Mouse (Mus musculus) retina, postnatal 1 day (tissue): Measurements from ENCODE around the gene Mrpl52.

Experiments
- DNase-seq: peaks from one replicate; pipeline ENCODE4 v3.0.0-alpha.2; 2012

The Mrpl52 gene

DNA sequence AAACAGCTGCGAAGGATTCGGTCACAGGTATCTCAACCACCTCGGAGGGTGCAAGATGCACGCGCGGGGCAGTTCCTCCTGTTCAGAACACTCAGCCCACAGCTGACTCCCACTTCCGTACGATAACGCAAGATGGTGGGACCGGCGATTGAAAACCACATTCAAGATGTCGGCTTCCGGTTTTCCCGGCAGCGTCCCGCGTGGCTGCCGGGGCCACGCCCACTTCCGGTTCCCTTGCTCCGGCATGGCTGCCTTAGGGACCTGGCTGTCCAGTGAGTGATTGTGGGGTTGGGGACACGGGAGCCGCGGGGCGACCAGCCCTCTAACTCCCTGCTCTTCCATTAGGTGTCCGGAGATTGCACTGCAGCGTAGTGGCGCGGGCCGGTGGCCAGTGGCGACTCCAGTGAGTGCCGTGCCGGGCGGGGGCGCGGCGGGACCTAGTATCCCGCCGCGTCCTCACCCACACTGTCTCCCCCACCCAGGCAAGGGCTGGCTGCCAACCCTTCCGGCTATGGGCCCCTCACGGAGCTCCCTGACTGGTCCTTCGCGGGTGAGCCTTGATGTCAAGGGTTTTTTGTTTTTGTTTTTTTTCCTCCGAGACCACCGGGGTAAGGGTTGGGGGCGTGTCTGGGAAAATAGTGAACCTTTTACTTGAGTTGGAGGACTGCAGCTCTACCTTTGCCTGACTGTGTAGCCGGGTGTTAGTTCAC, at the start of gene Mrpl52:
Mrpl52 (plus strand) TSS at position 221 of the 710 bp plus-strand sequence.
- DNase-seq, result peak; percentile 96

DNA sequence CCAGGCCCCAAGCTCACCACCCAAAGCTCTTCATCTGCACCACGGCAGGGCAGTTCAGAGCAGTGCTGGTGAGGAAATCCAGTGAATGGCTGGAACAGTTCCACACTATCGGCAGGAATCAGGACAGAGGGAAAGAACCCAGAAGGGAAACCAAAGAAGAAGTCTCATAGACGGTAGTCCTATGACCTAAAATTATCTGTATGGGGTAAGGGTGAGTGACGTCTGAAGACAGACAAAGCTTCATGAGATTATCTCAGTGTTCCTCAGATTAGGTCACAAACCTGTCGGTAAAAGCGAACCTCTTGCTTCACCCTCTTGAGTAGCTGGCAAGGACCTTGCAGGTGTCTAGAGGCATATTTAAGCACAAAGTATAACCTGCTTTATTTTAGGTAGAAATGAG, 49.5 kb upstream of the Mrpl52 start:
- no peak for DNase-seq

DNA sequence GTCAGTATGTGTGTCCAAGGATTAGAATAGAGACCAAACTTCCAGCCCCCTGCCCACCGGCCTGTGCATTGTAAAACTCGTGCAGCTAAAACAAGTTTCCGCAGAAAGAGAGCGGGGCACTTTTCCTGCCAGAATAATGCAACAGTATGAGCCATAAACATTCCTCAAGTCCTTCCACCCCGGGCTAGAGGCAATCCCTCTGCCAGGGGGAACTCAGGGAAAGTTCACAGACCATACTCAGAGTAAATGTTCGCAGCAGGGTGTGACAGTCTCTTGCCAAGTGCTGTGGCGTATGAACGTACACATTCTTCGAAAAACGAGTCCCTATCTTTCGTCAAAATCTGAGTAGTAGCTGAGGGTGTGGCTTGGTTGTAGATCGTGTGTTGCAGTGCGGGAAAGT, 47.1 kb upstream of the Mrpl52 start:
- DNase-seq, result no peak

DNA sequence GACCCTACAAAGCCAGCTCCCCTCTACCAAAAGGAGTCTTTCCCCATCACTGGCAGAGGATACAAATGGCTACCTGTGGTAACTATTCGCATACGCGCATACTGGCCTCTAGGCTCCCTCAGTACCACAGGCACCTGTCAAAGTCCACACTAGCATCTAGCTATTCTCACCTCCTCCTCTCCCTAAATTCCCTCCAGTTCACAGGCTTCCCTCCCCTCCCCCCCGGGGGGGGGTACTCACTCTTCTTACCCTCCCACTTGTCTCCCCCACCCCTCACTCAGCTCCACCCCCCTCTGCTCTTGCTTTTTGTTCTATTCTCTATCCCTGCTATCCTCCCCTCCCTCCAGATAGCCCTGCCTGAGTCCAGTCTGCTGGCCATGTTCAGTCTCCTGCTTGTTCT, 46.1 kb upstream of the Mrpl52 start:
- DNase-seq, result no peak

DNA sequence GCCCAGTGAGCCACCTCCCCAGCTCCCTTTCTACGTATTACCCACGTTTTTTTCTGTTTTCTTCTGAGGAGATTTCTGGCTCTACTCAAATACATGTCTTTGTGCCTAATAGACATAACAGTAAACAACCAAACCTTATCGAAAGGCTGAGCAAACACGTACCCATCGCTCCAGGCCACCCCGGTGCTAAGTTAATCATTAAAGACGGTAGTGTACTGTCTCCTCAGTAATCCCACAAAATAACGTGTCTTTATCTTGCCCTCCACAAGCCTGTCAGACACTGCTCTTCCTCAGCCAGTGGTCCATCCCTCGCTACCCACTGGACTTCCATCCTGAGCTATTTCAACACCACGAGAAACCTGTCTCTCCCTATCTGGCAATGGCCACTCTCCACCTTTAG, 44.9 kb upstream of the Mrpl52 start:
- no peak for DNase-seq

DNA sequence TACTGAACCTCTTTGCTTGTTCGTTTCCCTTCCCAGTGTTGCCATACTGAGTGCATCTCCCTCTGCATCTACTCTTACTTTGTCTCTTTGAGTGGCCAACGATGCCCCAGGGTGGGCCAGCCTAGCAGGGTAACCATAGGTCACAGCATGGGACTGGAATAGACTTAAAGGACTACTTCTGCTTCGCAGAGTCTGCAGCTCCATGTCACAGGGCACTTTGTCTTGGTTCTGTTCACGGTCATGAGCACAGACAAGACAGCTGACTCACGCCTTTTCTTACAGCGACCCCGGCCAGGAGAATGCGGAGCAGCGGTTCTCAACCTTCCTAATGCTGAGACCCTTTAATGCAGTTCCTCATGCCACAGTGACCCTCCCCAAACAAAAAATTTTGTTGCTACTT, 44.1 kb upstream of the Mrpl52 start:
- peak; percentile 30 for DNase-seq

DNA sequence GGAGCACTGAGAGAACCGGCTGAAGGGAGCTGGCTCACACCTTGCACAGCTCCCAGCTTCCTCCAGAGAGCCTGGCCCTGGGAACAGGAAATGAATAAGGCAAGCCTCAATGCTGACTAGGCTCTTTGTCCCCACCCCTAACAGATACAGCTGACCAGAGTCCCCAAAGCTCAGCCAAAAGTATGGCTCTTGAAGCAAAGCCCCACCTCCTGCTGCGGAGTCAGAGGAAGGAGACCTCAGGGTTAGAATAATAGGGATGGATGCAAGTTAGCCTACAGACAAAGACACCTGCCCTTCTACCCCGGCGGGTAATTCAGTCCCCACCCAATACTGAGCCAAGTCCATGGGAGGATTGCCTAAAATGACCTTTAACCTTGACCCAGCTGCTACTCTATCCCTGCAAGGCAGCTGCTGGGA, 43.3 kb upstream of the Mrpl52 start:
- DNase-seq, result no peak

DNA sequence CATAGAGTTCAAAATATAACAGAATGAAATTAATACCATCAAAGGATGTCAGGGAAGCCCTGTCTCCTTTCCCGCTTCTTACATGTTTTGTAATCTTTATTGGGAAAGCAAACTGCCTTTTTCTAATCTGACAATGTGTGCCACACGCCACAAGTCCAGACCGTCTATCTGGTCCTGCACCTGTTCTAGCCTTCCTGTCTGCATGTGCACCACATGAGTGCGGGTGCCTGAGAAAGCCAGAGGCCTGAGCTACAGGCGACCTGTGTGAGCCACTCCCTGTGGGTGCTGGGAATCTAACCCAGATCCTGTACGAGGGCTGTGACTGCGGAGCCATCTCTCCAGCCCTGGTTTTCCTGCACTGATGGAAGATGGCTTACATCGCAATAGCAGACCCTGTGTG, 42.3 kb upstream of the Mrpl52 start:
- no peak for DNase-seq

DNA sequence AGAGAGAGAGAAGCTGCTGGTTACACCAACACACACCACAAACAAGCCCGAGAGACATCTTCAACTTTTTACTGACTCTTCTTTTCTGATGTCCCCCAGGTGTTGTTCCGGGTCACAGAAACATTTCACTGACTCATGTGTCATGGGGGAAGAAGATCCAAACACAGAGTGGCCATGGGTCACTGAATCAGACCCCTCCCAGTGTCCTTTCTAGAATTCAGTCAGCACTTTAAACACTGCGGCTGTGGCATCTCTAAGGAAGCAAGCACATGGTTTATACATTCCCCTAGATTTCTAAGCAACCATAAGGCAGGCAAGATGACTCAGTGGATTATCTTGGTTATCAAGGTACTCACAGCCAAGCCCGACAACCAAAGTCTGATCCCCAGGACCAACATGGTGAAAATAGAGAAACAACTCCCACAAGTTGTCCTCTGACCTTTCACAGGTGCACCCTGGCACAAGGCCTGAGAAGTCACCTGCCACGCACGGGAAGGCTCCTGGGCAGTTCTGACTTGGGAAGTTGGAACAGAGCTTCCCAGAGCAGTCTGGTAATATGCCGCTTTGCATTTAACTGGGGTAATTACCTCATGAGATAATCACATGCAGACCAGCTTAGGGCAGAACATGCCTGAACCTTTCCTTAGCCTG, 40.6 kb upstream of the Mrpl52 start:
- no peak for DNase-seq

DNA sequence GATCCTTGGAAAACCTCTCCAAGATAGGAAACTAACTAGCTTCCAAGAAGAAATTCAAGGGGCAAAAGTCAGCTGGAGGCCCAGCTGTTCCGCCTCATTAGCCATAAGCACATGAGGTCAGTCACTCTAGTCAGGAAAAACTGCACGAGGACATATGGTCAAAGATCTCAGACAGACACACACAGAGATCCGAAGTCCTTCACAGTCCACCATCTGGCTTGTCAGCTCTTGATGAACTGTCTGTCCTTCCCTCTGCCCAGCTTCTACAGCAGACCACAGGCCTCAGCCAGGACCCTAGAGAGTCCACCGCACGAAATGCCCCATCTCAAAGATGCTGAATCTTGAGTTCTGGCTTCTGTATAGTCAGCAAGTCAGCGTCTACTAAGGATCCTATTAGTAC, 39.2 kb upstream of the Mrpl52 start:
- DNase-seq, result no peak

DNA sequence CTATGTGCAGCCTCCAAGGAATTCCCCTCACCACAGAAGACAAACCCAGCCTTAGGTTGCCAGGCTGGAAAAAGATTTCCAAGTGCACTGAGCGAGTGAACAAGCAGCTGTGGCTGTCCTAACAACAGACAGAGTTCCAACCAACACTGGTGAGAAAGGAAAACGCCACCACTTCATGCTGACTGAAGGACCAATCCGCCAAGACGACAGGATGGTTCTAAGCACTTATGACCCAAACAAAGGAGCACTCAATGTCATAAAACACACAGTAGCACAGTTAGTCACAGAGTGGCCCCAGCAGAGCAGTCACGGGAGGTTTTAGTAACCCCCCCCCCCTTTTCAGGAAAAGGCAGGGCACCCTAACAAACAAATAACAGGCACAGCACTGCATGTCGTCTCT, 35.9 kb upstream of the Mrpl52 start:
- DNase-seq, result no peak

DNA sequence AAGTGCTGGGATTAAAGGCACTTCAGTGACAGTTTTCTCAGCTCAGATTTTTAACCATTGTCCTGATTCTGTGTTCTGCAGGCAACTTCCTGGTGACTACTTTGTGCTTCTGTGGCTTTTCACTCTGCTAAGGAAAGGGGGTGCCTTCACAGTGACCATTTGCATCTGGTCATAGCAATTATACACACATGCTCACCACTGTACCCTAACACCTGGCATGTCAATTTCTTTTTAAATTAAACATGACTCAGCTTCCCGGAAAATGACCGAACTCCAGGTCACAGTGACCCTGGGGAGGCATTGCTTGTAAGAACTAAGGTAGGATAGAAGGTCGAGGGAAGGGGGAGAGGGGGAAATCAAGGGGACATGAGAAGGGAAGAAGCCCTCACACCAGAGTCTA, 32.9 kb upstream of the Mrpl52 start:
- DNase-seq, result no peak

DNA sequence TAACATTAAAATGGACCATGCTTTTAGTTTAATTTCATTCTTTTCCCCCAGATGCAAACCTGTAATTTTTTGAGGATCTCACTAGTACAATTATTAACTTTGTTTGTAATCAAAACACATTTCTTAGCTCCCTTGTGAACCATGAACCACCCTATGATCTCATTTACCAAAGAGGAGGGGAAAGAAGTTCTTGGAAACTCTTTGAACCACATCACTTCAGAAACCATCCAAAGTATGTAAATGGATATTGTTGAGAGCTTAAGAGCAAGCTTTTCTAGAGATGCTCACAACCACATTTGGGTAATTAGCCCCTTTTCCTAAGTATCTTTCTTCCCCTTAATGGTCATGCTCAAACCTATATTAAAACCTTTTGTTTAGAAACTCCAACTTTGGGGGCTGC, 32.4 kb upstream of the Mrpl52 start:
- DNase-seq, result no peak

DNA sequence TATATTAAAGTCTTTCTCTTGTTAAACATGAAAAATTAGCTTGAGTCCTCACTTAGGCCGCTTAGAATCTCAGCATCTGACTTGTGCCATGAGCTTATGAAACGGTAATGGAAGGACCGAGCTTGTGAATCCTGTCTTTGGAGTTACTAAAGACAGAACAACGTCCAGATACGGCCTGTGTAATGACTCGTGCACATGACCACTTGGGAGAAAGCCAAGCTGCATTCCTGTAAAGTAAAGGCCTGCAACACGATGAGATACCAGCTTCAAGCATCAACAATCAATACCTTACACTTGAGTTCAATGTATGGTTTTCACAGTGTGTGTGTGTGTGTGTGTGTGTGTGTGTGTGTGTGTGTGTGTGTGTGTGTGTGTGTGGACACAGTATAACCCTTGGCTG, 30.0 kb upstream of the Mrpl52 start:
- DNase-seq, result no peak

DNA sequence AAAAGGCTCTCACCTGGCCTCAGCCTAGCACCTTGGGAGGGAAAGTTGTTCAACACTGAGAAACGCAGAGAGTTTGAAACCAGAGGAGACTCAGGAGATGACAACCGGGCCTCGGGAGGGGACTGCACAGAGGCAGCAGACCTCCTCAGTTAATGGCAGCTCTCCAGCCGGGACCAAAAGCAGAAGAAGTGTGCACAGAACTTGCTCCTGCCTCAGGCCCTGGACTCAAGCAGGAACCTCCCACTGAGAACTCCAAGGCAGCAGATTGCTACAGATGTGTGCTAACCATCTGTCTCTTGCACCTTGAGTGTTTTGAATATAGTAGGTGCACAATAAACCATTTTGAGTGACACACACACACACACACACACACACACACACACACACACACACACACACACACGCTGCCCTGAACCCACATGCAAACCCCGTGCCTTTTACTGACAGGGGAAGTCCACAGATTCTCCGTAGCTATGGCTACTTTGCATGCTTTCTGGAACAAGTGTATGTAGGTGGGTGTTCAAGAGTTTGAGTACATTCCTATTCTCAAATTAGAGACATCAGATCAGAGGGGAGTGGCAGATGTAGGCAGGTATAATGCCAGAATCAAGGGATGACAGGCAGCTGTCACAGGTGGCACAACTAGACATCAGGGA, 28.7 kb upstream of the Mrpl52 start:
- DNase-seq, result no peak

DNA sequence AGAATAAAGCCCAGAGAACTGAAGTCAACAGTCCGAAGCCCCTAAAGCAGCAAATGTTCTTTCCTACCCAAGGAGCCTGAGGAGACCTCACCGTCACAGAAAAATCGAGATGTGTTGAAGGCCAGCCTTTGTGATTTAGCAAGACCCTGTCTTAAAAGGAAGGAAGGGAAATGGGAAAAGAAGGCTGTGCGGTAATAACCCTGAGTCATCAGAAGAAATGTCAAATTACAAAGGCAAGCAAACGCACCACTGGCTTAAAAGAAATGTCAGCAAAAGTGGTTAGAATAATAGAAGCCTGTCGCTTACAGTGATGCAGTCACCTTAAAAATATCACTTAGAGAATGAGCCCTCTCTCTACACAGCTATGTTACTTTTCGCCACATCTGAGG, 28.2 kb upstream of the Mrpl52 start:
- DNase-seq, result no peak

DNA sequence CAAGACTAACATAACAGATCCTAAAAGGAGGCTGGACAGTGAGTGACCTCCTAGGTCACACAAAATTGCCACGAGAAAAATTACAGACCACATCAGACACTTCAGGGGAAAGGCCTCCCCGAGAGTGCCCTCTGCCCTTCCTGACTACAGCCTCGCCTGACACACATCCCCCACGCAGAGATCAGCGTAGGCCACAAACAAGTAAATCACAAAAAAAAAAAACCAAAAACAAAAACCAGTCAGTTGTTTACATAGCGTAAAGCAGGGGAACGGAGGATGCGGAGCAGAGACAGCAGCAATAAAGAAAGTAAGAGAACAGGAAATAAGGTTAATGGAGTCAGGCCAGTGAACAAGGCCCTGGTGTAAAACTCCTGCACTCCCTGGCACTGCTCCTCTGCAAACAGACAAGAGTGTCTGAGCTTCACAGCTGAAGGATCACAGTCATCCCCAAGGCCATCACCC, 27.8 kb upstream of the Mrpl52 start:
- DNase-seq, result no peak

DNA sequence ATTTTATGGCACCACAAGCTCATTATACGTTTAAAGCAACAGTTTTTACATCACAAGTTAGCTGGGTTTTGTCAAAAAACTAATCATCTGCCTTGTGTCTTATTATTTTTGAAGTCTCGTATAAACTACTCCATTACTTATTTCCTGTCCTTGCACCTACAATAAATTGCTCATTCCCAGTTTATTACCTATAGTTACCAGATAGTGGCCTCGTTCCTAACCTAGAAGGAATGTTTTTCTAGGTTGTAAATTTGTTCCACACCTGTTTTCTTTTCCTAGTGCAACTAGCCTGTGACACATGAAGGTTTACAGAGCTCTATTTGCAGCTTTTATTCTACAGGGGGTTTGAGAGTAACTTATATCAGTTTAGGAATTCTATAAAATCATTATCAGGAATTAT, 25.0 kb upstream of the Mrpl52 start:
- DNase-seq, result no peak

DNA sequence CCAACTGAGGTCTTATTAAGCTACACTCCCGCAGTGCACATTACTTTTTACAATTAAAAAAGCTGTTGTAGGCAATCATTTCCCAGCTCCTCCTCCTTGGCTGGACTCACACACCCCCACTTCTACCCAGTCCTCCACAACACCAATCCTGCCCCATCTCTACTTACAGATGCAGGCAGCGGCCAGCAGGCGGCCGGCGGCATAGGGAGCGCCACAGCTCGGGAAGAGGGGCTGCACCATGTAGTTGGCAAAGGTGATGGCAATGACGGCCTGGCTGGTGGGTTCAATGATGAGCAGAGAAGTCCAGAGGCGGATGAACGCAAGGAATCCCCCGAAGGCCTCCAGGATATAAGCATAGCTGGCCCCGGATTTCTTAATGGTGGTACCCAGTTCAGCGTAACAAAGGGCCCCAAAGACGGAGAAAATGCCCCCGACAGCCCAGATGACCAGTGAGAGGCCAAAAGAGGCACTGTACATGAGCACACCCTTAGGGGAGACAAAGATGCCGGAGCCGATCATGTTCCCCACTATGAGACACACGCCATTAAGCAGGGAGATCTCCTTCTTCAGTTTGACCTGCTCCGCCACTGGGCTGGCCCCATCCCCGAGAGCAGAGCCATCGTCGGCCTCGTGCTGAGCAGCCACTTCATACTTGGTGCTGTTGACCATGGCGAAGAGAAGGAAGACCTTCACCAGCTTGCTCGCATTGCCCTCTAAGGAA, 18.2 kb upstream of the Mrpl52 start:
- DNase-seq, result no peak

DNA sequence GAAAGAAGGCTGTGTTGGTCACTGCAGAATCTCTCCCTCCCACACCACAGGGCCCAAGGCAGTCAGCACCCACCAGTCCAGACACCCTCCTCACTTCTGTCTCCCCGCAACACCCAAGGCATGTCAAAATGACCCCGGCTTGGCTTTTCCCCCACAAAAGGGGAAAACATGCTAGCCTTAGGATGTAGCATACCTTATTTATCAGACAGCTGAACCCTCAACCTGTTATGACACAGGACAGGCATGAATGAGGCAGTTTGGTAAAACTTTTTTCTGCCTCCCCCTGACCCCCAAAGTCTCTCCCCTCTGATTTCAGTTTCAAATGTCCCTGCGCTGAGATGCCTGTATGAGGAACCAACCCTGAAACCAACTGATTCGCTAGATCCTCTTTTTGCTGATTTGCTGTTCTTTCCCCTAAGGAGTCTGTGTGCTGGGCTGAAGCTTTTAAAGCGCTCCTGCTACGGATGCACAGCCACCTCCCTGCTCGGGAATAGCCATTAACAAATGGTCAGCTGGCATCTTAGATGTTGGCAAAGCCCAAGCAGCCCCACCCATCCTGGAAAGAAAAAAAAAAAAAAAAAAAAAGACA, 17.6 kb upstream of the Mrpl52 start:
- DNase-seq, result no peak

DNA sequence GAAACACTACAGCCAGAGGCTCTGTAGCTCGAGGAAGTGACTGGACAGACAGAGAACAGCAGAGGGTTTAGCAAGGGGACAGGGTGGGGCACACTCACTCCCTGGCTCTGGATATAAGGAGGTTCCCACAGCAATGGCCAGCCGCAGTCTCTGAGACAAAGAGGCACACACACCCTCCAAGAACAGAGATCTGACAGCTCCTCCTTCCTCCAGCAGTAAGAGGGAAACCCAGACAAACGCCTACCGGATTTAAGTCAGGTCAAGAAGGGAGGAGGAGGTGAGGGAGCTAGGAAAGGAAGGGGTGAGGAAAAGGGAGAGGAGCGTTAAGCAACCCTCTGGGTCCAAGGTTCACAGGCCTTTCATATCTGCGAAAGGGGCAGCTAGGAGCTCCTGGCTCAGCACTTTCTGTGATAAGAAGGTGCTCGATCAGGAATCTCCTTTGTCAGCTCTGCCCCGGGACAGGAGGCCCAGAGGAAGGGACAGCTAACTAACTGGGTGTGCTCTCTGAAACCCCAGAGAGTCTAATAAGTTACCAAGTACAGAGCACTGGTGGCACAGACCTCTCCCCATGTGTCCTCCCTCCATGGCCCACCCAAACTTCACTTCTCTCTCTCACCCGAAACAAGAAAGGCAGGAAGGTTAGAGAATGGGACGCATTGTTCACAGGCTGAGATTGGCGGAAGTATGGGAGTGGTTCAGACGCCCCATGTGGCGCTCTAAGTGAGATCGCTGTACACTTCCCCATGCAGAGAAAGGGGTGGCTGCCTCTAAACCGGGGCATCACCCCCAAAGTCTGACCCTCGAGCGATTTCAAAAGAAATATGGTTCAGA, 16.5 kb upstream of the Mrpl52 start:
- DNase-seq, result no peak

DNA sequence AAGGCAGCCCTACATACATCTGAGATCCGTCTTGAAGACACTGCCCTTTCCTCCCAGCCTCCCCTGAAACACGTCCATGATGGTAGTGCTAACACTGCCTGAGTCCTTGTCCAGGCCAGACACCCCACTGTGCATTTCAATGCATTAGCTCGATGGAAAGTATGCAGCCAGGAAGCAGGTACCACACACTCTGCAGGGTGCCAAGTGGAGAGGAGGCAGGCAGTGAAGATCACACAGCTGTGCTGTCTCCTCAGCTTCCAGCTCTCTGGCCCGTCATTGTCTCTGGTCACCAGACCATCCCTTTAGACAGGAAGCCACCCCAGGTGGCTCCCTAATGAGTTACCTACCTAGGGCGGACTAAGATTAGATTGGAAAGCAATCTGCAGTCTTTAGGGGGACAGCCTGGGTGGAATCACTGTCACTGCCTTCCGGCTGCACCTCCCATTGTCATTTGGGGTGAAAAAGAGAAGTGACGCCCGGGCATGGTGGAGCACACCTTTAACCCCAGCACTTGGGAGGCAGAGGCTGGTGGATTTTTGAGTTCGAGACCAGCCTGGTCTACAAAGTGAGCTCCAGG, 14.6 kb upstream of the Mrpl52 start:
- DNase-seq, result no peak
